Mouse (Mus musculus) limb, embryonic 11.5 days (tissue): ENCODE data around the gene Rps10. TPM values are rescaled to one million over a fixed set of nuclear protein-coding genes. Genes with fewer than 3 reads are reported as not detected.

Source experiments
- ATAC-seq: fragments of 200-750 bp; cut with Nextera tagmentation; 2 replicates; pipeline ENCODE4 v1.8.0; 2017; ENCODE audit warnings: low read depth; ENCODE audit not compliant: insufficient number of reproducible peaks, low FRiP score, low TSS enrichment
- DNase-seq: peaks from one replicate; pipeline ENCODE4 v3.0.0-alpha.2; 2015; ENCODE audit warnings: low spot score
- H3K27ac ChIP-seq: fragments of 300-500 bp; sonication (generic); replicated peaks from 2 replicates; pipeline ENCODE4 v1.5.1; 2014; ENCODE audit warnings: low read depth, mild to moderate bottlenecking, low read length
- H3K27me3 ChIP-seq: fragments of 300-500 bp; sonication (generic); 2 replicates; pipeline ENCODE4 v1.6.1; 2014; ENCODE audit warnings: mild to moderate bottlenecking, low read length, mixed read lengths; ENCODE audit not compliant: control insufficient read depth, insufficient read depth
- H3K36me3 ChIP-seq: fragments of 300-500 bp; sonication (generic); 2 replicates; pipeline ENCODE4 v1.6.1; 2014; ENCODE audit warnings: mild to moderate bottlenecking, low read length, moderate library complexity, mixed read lengths; ENCODE audit not compliant: control insufficient read depth, insufficient read depth
- H3K4me1 ChIP-seq: fragments of 300-500 bp; sonication (generic); 2 replicates; pipeline ENCODE4 v1.6.1; 2014; ENCODE audit warnings: low read length, mixed read lengths; ENCODE audit not compliant: control insufficient read depth, insufficient read depth
- H3K4me2 ChIP-seq: fragments of 300-500 bp; sonication (generic); 2 replicates; pipeline ENCODE4 v1.6.1; 2014; ENCODE audit warnings: low read depth, mild to moderate bottlenecking, moderate library complexity; ENCODE audit not compliant: severe bottlenecking
- H3K4me3 ChIP-seq: fragments of 300-500 bp; sonication (generic); 2 replicates; pipeline ENCODE4 v1.5.1; 2014; ENCODE audit warnings: low read depth, low read length
- H3K9ac ChIP-seq: fragments of 300-500 bp; sonication (generic); 2 replicates; pipeline ENCODE4 v1.6.1; 2014; ENCODE audit warnings: mild to moderate bottlenecking, low read length
- H3K9me3 ChIP-seq: fragments of 300-500 bp; sonication (generic); 2 replicates; pipeline ENCODE4 v1.6.1; 2016; ENCODE audit warnings: low read length; ENCODE audit not compliant: control insufficient read depth
- WGBS: fragments of 180-500 bp; shearing (Covaris S2); extraction: QIAGEN DNeasy Blood & Tissue Kit; methylation state at CpG from one replicate; pipeline ENCODE4 v1.1.7; 2014; 5-methylcytosine and 5-hydroxymethylcytosine counted together
- polyA plus RNA-seq: library from polyadenylated mRNA; unstranded; fragments of >200 nt; fragmentation: Nextera tagmentation; extraction: Ambion mirVana; gene quantifications from 2 replicates; pipeline ENCODE4 v1.2.1, GENCODE M21; 2014

Rps10 gene
- polyA plus RNA-seq, 1 experiment from 2014 or later = 1,034 TPM

- Histone ChIP-seq H3K4me3 (no peak overlapping the region), H3K4me2 (no peak overlapping the region), H3K27me3 (no peaks in the 10 kb centered on the region), H3K9ac (no peak overlapping the region), H3K27ac (no peak overlapping the region), H3K4me1 (0 out of 2 replicates have a peak, but pooled peaks cover 10% of the 10 kb centered on the region), H3K36me3 (peaks cover 11% of the 10 kb centered on the region), H3K9me3 (no peaks in the 10 kb centered on the region)
- no peak for ATAC-seq
- 83% methylated on average over 3 of the region's 3 CpGs for WGBS
- DNase-seq = no peak
Measured at GRCm38 (mm10) chr17:27600286-27600685, 36.2 kb downstream of the Rps10 start.

GRCm38 (mm10) chr17:27596376-27597190 lies 39.9 kb downstream of the Rps10 start:
- Histone ChIP-seq H3K4me1 (0 out of 2 replicates have a peak, but pooled peaks cover 6% of the 10 kb centered on the region), H3K9me3 (no peaks in the 10 kb centered on the region), H3K27ac (no peak overlapping the region), H3K9ac (no peak overlapping the region), H3K4me3 (no peak overlapping the region), H3K36me3 (peaks cover 13% of the 10 kb centered on the region), H3K27me3 (no peaks in the 10 kb centered on the region), H3K4me2 (no peak overlapping the region)
- ATAC-seq (no peak), DNase-seq (no peak)
- 61% methylated on average over 21 of the region's 21 CpGs for WGBS

GRCm38 (mm10) chr17:27595659-27596375 lies 40.7 kb downstream of the Rps10 start:
- no peak for DNase-seq
- no peak overlapping the region for H3K27ac ChIP-seq
- H3K27me3 ChIP-seq = no peaks in the 10 kb centered on the region
- no peaks in the 10 kb centered on the region for H3K9me3 ChIP-seq
- no peak overlapping the region for H3K4me2 ChIP-seq
- H3K36me3 ChIP-seq = peaks cover 13% of the 10 kb centered on the region
- no peak overlapping the region for H3K4me3 ChIP-seq
- H3K9ac ChIP-seq = no peak overlapping the region
- H3K4me1 ChIP-seq = 0 out of 2 replicates have a peak, but pooled peaks cover 1% of the 10 kb centered on the region
- no peak for ATAC-seq
- 88% methylated on average over 15 of the region's 15 CpGs for WGBS

GRCm38 (mm10) chr17:27592565-27592910 lies 43.9 kb downstream of the Rps10 start:
- Histone ChIP-seq H3K9me3 (no peaks in the 10 kb centered on the region), H3K9ac (no peak overlapping the region), H3K27ac (no peak overlapping the region), H3K4me1 (no peaks in the 10 kb centered on the region), H3K36me3 (peaks cover 13% of the 10 kb centered on the region), H3K4me3 (no peak overlapping the region), H3K27me3 (no peaks in the 10 kb centered on the region), H3K4me2 (no peak overlapping the region)
- DNase-seq = no peak
- ATAC-seq = no peak
- 98% methylated on average over 7 of the region's 7 CpGs for WGBS

GRCm38 (mm10) chr17:27591826-27592564 lies 44.5 kb downstream of the Rps10 start:
- H3K9me3 ChIP-seq = no peaks in the 10 kb centered on the region
- 89% methylated on average over 12 of the region's 12 CpGs for WGBS
- DNase-seq (no peak), ATAC-seq (no peak)
- no peak overlapping the region for H3K27ac ChIP-seq
- peaks cover 13% of the 10 kb centered on the region for H3K36me3 ChIP-seq
- no peaks in the 10 kb centered on the region for H3K4me1 ChIP-seq
- no peak overlapping the region for H3K4me2 ChIP-seq
- no peak overlapping the region for H3K4me3 ChIP-seq
- H3K9ac ChIP-seq = no peak overlapping the region
- H3K27me3 ChIP-seq = no peaks in the 10 kb centered on the region

- H3K4me1 ChIP-seq = no peaks in the 10 kb centered on the region
- H3K27ac ChIP-seq = no peak overlapping the region
- H3K9me3 ChIP-seq = no peaks in the 10 kb centered on the region
- WGBS = 89% methylated on average over 8 of the region's 8 CpGs
- DNase-seq (no peak), ATAC-seq (no peak)
- H3K9ac ChIP-seq = no peak overlapping the region
- no peak overlapping the region for H3K4me3 ChIP-seq
- peaks cover 10% of the 10 kb centered on the region for H3K36me3 ChIP-seq
- H3K27me3 ChIP-seq = no peaks in the 10 kb centered on the region
- H3K4me2 ChIP-seq = no peak overlapping the region
Measured at GRCm38 (mm10) chr17:27588231-27588630, 48.2 kb downstream of the Rps10 start.

GRCm38 (mm10) chr17:27587252-27587651 lies 49.2 kb downstream of the Rps10 start:
- H3K4me3 ChIP-seq = no peak overlapping the region
- no peak for ATAC-seq
- WGBS = 80% methylated on average over 12 of the region's 12 CpGs

GRCm38 (mm10) chr17:27586661-27587060 lies 49.8 kb downstream of the Rps10 start:
- Histone ChIP-seq H3K4me3 (no peak overlapping the region), H3K4me2 (no peak overlapping the region), H3K4me1 (no peaks in the 10 kb centered on the region), H3K9me3 (no peaks in the 10 kb centered on the region), H3K36me3 (peaks cover 15% of the 10 kb centered on the region), H3K9ac (no peak overlapping the region), H3K27ac (no peak overlapping the region), H3K27me3 (no peaks in the 10 kb centered on the region)
- 70% methylated on average over 9 of the region's 9 CpGs for WGBS
- no peak for DNase-seq
- ATAC-seq = no peak

More at GRCm38 (mm10) chr17:27587252-27587651, 49.2 kb downstream of the Rps10 start:
- H3K9me3 ChIP-seq = no peaks in the 10 kb centered on the region
- H3K4me1 ChIP-seq = no peaks in the 10 kb centered on the region
- no peaks in the 10 kb centered on the region for H3K27me3 ChIP-seq
- H3K9ac ChIP-seq = no peak overlapping the region
- no peak overlapping the region for H3K27ac ChIP-seq
- no peak for DNase-seq
- peaks cover 11% of the 10 kb centered on the region for H3K36me3 ChIP-seq
- no peak overlapping the region for H3K4me2 ChIP-seq
